Mouse (Mus musculus): Measurements from ENCODE around the gene Ormdl3.
A peak's percentile ranks its signal among the peaks of the same experiment; 100 is the strongest.
"Not testable (repeated sequence)": the region's sequence is repeated elsewhere in the genome, so short reads cannot be mapped to it uniquely, and the experiment has no call there.

Gene Ormdl3

DNA sequence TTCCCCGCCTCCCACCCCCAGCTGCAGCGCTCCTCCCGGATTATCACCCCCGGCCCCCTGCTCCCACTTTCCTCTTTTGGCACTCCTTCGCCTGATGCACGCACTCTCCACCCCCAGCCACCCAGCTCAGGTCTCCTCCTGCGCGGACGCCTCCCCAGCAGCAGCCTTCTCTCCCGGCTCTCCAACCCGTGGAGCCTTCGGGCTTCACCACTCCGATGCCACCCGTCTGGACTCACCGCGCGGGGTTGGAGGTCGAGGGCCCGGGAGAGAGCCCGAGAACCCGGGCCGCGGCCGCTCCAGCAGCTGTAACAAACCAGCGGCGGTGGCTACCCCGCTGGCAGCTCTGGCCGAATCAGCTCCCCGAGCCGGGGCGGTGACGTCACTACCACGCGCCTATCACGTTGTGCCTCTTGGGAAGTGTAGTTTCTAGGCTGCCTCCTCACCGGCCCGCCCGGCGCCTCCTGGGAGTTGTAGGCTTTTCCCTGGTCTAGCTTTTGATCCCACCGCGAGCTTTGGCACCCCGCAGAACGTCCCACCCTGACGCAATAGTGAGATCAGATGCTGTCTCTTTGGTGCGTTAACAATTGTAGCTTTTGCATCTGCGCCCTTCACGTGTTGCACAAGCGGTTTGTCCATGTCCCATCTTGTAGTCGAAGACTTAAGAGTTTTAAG, at the start of gene Ormdl3:
Ormdl3 (minus strand) TSS at position 477 of the 672 bp plus-strand sequence.
- peak; percentile 99 for DNase-seq

DNA sequence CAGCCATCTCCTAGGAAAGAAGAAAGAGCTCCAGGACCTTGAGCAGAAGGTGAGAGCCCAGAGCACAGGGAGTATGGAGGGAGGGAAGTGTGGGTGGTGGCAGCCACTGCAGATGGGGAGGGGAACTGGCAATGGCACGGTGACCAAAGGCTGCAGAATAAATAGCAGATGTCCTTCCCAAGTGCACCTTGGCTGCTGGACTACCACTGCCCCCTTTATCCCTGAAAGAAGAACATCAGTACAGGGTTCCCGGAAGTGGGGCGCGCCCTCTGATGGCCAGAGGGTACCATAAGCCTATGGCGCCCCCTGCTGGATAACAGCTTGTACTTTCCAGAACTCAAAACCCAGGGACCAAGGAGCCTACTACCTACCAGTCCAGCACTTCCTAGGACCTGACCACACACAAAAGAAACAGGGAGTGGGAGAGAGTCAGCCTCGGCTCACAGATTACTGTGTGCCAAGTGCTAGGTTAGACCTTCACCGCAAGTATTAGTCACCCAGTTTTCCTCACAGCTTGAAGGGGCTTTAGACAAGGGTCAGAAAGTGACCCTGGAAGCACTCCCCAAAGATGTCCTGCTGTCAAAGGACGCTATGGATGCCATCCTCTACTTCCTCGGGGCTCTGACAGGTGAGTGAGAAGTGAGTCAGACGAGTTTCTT, 48.3 kb upstream of the Ormdl3 start:
- DNase-seq = peak; percentile 36 to 46

DNA sequence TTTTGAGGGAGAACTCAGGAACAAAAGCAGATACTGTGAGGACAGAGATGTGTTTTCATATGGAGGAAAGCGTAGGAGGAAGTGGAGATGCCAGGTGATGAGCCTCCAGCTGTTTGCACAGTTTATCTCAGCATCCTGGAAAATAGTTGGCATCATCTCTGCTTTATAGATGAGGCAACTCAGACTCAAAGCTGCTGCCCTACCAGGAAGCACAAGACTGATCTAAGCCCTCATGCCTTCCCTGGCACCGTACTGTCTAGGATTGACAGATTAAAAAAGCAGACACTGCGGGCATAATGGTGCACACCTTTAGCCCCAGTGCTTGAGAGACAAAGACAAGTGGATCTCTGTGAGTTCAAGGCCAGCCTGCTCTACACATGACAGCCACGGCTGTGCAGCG, 43.5 kb upstream of the Ormdl3 start:
- no peak for DNase-seq

DNA sequence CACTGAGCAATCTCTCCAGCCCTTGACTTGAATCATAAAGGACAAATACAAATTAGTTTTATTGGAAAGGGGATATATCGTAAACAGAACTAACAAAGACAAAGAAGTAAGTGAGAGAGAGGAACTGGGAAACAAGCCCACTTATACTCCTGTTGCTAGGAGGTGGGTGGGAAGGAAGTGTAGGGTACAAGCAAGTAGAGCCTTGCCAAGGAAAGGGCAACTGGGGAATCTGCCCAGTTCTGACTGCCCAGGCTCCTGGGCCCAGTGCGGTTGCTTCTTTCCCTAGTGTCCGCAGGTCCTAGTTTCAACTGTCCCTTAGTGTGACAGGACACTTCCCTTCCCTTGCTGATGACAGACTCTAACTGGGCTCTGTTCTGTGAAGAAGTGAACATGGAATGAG, 41.5 kb upstream of the Ormdl3 start:
- DNase-seq = no peak

DNA sequence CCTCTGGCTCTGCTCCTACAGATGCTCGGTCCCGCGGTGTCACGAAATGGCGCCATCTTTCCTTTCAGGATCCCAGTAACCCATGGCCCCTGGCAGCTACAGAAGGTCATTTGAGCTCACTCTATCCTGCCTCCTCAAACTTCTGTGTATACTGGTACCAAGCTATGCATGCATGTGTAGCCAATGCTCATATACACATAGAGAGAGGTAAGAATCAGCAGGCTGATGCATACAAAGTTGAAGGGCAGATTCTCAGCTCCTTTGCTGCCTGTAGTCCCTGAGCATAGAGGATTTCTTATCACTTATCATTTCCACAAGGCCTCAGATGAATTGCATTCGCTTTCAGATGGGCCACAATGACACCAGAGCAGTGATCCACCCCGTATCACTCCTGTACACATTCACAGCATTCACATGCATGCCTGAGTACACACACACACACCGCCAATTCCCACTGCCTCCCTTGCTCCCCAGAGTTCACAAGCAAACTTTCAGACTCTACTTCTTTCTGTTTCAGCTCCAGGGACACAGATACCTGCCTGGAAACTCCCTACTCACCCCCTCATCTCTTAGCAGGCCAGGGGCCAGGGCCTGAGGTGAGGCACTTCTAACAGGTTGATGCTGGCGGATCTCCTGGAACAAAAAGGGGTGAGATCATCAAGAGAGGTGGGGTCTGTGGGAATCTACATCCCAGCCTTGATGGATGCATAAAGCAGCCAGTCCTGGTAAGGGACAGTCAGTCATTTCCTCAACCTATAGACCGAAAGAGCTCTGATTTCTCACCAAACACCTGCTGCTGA, 38.6 kb upstream of the Ormdl3 start, which contains the start of the genes Gm12355 and Gsdma3:
Gm12355 (minus strand) TSS at position 51 of the 800 bp plus-strand sequence.
Gsdma3 (plus strand) TSS at position 750 of the 800 bp plus-strand sequence.
- no peak for DNase-seq

DNA sequence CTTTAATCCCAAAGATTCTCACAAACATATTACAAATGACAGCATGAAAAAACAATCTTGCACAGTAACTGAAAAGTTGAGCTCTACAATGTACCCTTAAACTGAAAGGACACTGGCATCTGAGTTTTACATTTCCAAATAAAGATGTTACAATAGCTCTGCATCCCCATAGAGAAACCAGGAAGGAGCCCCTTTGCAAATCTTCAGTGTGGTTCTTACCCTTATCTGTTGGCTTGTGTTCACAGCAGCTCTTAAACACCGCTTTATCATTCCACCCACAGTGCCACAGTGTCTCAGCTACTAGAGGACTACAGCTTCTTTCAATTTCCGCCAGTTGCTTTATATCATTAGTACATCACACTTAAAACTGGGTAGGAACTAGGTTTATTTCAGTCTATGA, 37.2 kb upstream of the Ormdl3 start:
- DNase-seq = not testable (repeated sequence)

DNA sequence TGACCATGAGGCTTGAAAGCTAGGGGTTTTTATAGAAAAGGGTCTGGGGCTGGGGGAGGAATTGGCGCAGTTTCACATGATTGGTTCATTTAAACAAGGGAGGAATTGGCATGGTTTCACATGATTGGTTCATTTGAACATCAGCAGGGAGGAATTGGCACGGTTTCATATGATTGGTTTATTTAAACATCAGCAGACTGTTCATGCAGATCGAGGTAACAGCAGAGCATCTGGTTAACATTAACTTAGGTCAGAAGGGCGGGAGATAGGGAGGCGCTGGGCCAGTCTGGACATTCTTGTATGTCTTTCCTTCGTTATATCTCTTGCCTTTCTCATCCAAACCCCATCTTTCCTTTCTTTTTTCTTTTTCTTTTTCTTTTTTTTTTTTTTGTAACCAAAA, 36.8 kb upstream of the Ormdl3 start:
- DNase-seq = not testable (repeated sequence)

DNA sequence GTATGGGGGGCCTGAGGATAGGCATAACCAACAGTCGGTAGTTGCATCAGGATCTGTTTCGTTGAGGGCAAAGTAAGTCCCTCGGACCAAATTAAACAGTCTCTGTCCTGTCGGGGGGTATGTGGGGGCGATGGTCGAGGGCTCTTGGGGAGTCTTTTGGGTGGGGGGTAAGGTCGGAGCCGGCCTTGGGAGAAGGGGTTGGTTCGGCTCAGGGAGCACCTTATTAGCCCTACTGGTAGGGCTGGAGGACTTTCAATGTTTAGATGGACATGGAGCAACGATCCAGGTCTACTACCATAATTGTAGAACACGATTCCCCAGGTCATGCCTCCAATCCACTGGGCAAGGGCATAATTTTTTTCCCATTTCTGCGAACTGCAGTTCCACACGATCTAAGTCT, 33.6 kb upstream of the Ormdl3 start:
- no peak for DNase-seq

DNA sequence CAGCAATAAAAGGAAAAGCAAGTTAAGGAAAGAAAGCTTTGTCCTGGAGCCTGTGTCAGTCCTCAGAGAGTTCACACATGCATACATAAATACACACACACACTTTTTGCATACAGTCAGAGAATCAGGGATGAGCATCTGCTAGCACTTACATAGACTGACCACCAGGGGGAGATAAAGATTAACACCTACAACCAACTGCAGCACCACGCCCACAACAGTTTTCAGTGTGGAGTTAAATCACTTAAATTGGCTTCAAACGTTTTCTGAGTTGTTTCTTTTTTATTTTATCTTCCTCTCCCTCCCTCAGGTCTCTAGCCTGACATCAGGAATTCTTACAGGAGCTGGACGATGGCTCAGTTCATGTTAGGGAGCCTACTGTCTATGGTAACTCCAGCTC, 19.6 kb upstream of the Ormdl3 start:
- peak; percentile 5 to 40 for DNase-seq

DNA sequence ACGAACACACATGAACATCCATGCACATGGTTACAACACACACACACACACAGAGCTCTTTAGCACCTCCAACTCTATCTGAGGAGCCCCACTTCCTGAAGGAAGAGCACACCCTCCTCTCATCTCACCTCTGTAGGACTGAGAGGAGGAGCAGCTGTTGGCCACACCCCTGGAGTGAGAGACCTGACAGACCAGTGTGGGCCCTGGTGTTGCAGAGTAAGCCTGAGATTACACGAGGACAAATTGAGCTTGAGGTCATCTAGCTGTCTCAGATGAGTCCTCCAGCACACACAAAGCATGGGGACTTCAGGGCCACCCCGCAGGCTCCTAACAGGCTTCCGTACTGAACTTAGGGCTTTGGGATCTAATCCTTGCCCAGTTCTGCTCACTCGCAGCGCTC, 17.7 kb upstream of the Ormdl3 start:
- peak in 1 of 2 experiments; percentile 10 for DNase-seq

DNA sequence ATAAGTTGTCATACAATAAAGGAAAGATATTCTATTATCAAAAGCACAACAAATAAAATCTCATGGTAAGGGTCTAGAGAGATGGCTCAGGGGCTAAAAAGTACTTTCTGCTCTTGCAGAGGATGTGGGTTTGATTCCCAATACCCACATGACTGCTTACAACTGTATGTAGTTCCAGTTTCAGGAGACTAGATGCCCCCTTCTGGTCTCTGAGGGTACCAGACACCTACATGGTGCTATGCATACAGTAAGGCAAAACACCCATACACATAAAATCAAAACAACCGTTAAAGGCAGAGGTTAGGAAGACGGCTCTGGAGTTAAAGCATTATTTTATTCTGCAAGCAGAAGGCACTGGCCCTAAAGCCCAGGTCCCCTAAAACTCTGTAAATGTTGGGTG, 16.8 kb upstream of the Ormdl3 start:
- DNase-seq = no peak

DNA sequence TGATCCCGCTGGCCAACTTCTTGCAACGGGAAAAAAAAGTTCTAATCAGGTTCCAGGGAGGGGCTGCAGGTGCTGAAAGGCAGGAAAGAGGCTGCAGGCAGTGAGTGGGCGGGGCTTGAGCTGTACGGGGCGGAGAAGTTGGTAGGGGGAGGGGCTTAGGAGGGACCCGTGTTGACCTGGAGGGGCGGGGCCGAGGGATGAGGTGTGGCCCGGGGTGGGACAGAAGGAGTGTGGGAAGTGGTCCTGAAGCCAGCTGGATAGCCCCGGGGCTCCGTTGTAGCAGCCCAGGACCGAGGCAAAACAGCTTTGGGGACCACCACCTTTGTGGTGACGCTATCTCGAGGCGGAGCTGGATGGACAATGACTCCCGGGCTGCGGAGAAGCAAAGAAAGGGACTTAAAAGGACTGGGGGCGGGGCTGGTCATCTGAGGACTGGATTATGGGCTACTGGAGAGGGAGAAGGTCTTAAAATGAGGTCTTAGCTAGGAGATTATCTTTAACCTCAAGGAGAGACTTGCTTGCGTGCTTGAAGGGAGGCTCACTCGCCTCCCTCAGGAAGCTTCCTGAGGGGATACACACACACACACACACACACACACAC, 15.0 kb upstream of the Ormdl3 start:
- DNase-seq = peak; percentile 49 to 60

DNA sequence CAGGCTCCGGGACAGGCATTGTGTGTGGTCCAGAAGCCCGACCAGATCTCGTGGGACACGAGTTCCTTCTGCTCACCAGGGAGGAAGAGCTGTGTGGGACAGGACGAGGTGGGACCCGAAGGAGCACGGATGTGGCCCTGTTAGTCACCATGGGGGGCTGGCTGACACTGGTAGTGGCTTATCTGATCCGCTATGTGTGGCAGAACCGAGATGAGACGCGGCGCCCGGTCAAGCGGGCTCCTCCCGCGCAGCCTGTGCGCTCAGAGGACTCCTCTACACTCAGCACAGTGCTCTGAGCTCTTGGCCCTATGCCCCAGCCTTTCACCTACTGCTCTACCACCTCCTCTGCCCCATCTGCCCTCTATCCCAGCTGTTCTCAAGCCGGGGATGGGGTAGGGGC, 12.1 kb upstream of the Ormdl3 start:
- peak in 1 of 2 experiments; percentile 23 for DNase-seq

DNA sequence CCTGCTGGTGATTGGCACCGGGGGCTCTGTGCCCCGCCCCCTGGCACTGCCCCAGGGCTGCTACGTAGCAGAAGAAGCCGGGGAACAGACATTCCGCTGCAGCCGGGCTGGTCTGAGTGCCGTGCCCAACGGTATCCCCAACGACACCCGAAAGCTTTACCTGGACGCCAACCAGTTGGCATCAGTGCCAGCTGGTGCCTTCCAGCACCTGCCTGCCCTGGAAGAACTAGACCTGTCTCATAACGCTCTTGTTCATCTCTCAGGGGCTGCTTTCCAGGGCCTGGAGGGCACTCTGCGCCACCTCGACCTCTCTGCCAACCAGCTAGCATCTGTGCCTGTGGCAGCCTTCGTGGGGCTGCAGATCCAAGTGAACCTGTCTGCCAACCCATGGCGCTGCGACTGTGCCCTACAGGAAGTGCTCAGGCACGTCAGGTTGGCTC, 11.7 kb upstream of the Ormdl3 start:
- peak; percentile 27 to 52 for DNase-seq

DNA sequence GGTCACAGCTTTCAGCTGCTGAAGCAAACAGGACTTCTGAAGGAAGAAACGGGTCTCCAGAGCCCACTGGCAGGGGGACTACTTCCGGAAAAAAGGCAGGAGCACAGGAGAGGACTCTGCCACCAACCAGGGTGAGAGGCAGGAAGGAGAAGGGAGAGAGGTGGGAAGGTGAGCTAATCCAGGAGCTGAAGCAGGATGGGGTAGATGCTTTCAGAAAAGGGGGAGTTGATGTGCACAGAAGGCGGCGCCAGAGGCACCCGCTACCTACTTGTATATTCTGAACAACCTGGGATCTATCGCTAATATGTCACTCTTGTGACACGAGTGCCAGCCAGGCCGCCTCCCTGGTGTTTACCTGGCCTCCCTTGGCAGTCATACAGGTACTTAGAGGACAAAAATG, 10.8 kb upstream of the Ormdl3 start, which contains the start of gene Lrrc3c:
Lrrc3c (plus strand) TSS at position 301 of the 400 bp plus-strand sequence.
- peak in 1 of 2 experiments; percentile 16 for DNase-seq

DNA sequence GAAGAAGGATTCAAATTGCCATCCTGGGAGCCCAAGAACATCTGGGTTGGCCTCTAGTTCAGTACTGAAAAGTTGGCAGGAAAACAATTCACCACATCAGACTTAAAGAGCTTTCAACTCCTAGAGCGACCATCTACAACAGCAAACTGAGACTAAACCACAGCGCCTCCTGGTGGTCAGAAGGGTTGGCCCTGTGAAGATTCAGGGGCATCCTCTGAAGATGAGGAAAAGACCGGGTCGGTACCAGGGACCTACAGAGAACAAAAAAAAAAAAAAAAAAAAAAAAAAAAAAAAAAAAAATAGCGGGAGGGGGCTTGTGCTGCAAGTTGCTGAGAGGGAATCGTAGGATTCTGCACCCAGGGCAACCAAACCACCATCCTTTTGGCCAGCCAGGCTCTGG, 10.2 kb upstream of the Ormdl3 start:
- peak; percentile 62 to 78 for DNase-seq

DNA sequence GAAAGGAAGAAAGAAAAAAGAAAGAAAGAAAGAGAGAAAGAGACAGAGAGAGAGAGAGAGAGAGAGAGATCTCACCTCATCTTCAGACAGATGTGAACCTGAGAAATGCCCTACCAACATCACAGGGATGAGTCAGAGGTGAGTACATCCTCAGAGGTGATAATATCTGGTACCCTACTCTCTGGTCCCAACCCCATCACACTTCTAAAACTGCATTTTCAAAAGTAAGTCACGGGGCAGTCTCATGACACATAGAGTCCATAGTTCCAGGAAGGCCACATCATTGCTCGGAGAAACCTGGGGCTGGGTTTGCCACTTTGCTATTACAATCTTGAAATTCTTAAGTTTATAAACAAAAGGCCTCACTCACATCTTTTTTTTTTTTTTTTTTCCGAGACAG, 8.8 kb upstream of the Ormdl3 start:
- DNase-seq = no peak

DNA sequence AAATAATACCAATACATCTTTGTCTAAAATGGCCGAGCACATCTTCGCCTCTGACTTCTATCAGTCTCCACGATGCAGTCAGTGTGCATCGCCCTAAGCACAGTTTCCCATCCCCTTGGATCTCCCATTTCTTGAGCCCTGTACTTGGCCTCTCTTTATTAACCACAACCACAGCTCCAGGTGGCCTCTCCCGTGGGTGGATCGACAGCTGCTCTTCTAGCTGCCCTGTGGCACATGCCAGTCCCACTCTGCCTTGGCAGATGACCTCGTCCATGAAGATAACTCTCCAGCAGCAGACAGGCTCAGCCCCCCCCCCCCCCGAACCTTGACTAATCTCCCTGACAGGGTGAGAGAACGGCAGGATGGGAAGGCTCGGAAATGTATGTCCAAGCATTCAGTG, 8.3 kb upstream of the Ormdl3 start:
- peak in 1 of 2 experiments; percentile 10 for DNase-seq

DNA sequence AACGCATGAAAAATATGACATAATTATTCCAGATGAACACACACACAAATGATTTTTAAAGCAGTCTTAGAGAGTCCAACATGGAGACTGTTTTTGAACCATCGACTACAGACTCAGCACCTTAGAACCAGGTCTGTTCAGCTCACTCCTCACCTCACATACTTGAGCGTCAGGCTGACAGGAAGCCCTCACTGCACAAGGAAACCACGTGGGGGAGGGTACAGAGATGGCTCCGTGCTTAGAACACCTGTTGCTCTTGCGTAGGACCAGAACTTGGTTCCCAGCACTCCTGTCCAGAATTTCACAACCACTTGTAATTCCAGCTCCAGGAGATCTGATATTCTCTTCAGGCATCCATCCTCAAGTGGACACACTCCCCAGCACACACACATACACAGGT, 7.9 kb upstream of the Ormdl3 start:
- no peak for DNase-seq

DNA sequence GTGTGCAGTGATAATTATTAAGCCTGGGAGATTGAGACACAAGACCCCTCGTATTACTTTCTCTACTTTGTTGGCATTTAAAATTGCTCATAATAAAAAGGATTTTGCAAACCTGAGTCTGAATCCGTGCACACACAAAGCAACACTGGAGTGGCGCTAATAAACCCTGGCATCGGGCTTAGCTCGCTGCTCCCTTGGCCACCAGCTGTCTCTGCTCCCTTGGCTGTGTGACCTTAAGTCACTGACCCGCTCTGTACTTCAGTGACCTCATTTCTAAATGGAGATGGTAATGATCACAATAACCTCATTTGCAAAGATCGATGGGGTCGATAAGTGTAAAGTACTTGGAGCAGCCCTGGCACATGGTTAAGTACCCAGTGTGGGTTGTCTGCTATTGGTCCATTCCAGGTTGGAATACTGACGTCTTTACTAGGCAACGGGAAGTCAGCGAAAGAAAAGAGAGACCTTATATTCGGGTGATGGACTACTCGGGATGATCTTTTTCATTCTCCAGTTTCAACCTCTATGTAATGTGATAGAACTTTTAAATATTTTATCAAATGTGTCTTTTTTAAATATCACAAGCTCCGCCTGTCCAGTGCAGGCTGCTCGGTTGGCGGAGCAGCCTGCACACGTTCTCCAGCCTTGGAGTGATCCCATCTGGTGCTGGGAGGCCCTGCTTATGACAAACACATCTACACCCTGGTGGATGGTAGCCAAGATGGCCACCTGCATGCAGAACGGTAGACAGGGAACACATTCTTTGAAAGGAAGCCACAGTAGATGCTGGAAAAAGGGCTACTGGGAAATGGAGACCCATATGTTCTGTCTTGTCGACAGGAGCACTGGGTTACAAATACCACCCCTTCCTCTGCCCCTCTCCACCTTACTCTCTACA, 3.6 kb upstream of the Ormdl3 start:
- DNase-seq = peak in 1 of 2 experiments; percentile 21

DNA sequence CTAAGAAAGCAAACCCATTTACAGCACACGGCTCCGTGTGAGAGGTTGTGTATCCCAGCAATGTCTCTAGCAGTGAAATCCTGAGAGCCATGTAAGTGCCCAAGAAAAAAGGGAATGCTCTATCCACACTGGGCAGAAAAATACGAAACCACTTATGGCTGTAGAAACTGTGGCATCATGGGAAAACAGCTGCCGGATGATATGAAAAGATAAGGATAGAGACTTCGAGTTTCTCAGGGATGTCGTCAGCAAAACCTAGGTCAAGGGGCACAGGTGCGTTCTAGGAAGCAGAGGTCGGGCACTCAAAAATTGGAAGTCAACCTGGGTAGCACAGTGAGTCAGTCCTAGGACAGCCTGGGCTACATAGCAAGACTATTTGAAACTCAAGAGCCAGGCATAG, 2.1 kb upstream of the Ormdl3 start:
- peak in 1 of 2 experiments; percentile 6 for DNase-seq

DNA sequence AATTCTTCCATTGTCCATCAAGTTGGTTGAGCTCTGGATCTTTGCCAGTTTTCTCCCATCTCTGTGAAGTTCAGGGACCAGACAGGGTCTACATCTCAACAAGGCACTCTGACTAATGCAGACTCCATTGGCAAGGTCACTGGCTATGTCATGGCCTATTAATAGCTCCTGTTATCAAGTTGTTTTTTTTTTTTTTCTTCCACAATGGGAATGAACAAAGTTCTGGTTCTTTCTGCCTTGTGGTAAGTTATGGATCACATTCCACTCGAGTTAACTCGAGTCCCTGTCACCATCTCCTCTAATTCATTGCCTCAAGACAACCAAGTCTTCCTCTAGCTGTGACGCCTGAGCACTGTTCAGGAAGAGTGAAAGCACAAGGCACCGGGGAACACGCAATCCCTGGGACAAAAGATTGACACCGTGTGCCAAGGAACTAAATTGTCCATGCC, 1.7 kb upstream of the Ormdl3 start:
- DNase-seq = no peak

Data from lung, postnatal 4 days (tissue).